Mouse (Mus musculus) 416B (cell line): ENCODE results near the gene Ces5a.
"Not testable (repeated sequence)": the region's sequence is repeated elsewhere in the genome, so short reads cannot be mapped to it uniquely, and the experiment has no call there.

Source experiments
- DNase-seq: peaks from one replicate; pipeline ENCODE4 v3.0.0; 2011; ENCODE audit warnings: low read depth

The Ces5a gene

GRCm38 (mm10) chr8:93535730-93536129, at the start of gene Ces5a:
TSS of gene Ces5a (minus strand) at chr8:93535830.
- no peak for DNase-seq

- no peak for DNase-seq
Measured at GRCm38 (mm10) chr8:93572841-93573240, 37.2 kb upstream of the Ces5a start.

DNA sequence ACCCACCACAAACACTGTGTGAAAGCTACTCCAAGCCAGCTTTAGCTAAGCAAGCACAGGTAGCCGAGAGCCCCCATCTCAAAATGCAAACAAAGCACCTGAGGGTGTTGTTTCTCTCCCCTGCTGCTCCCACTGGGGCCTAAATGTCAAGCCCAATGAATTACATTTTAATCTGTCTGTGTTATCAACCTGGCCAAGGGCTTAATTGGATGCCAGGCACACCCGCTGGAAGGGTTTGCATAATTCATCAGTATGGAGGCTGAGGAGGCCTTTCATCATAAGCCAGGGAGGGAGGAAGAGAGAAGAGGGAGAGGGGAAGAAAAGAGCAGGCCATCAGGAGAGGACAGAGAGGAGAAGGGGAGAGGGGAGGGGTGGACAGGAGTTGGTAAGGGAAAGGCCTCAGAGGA, 36.5 kb upstream of the Ces5a start:
- DNase-seq: no peak

- DNase-seq: no peak
Measured at GRCm38 (mm10) chr8:93571369-93571985, 35.8 kb upstream of the Ces5a start.

DNA sequence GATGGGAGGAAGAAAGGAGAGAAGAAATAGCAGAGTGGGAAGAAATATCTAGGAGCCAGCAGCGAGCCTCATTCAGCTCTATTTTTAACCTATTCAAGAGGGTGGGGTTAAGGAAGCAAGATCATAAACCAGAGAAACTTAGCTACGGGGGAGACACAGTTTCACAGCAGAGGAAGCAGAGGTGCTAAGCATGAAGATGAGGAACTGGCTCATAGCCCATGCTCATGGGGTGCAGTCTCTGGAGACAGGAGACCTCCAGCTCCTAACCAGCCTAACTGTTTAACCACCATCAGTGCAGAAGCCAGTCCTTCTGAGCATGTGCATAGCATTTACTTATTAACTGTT, 34.5 kb upstream of the Ces5a start:
- no peak for DNase-seq

- no peak for DNase-seq
Measured at GRCm38 (mm10) chr8:93569311-93570185, 33.9 kb upstream of the Ces5a start.

- no peak for DNase-seq
Measured at GRCm38 (mm10) chr8:93568666-93569065, 33.0 kb upstream of the Ces5a start.

GRCm38 (mm10) chr8:93567086-93567485, 31.5 kb upstream of the Ces5a start:
- no peak for DNase-seq

GRCm38 (mm10) chr8:93564634-93565033, 29.0 kb upstream of the Ces5a start:
- DNase-seq: no peak

- no peak for DNase-seq
Measured at GRCm38 (mm10) chr8:93563551-93563950, 27.9 kb upstream of the Ces5a start.

DNA sequence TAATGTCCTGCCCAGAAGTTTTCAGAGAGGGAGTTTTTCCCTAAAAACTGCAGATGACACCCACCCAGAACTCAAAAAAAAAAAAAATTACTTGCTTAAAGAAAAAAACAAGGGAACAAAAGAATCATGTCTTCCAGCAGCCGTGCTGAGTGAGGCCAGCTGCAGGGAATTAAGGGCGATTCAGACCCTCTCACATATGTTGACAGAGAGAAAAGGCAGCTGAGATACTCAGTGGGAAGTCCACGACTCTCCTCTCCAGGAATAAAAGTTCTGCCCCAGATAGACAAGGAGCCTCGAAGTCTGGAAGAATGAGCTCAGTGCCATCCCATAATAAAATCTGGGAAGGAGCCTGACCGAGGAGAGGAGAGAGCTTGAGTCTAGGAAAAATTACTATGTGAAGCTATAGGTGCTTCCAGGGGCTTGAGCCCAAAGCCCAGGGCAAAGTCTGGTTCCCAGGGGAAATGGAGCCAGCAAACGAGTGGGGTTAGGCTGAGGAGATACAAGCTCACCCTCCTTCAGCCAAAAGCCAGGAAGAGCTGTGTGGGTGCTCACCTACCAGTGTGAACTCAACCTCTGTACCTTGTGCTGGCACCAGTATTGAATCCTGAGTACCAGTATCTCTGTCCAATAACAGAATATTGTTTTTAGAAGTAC, 27.1 kb upstream of the Ces5a start:
- no peak for DNase-seq

GRCm38 (mm10) chr8:93561271-93561670, 25.6 kb upstream of the Ces5a start:
- no peak for DNase-seq

GRCm38 (mm10) chr8:93559696-93560095, 24.1 kb upstream of the Ces5a start:
- DNase-seq: no peak

DNA sequence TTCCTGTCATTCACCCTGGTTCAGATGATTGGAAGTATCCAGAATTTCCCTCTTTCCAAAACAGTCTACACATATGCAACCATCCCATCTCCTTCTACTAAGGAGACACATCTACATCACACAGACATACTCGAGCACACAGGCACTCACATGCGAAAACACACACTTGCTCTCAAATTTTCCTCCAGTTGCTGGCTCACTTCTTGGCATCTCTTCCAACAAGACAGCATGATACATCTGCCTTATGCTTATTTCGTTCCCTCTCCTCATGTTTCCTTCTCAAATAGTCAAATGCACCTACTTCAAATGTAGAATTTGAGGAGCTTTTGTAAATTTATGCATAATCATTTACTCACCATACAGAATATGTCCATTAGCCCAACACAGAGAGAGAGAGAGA, 33.0 kb downstream of the Ces5a start:
- no peak for DNase-seq

DNA sequence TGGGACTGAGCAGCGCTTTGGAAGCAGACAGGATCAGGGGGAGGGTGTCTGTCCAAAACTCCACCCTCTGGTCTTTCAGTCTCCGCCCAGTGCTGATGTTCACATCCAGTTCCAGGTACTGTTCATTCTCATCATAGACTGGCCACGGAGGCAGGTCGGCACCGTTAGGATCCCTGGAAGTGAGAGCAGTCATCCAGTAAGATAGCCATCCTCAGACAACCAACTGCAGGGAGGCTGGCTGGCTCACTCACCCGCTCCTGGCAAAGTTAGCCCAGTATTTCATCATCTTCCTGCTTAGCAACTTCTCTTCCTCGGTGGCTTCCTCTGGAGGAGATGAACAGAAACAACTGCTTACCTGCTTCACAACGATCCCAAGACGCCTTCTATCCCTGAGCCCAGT, 36.2 kb downstream of the Ces5a start:
- peak; percentile 13 for DNase-seq

GRCm38 (mm10) chr8:93495330-93495729, 40.3 kb downstream of the Ces5a start:
- DNase-seq: peak; percentile 49

DNA sequence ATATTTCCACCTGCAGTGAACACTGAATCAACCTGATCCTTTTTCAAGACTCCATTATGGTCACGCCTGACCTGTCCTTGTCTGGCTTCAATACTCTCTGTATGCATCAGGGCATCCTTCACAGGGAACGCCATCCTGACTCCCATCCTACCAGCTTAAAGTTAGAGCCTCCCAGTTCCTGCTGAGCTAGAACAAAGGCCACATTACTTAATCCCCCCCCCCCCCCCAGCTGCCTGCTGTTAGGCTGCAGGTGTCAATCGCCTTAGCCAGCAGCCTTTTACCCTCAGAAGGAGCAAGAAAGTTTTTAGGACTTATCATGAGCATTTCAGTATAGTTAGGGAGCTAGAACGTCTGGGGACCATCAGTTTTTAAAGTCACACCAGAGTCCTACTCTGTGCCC, 46.9 kb downstream of the Ces5a start:
- DNase-seq: no peak

- no peak for DNase-seq
Measured at GRCm38 (mm10) chr8:93478211-93478610, 57.4 kb downstream of the Ces5a start.

DNA sequence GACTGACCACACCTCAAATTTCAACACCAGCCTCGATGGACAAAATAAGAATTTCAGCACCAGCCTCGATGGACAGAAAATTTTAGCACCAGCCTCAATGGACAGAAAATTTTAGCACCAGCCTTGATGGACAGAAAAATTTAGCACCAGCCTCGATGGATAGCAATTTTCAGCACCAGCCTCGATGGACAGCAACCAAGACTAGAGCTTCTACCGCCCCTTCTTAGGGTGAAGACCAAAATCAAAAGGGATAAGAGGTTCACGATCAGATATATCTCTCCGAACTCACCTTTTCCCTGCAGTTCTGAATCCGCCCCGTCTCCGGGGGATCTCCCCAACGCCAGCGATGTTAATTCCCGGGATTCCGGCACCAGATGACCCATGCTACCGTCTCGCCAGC, 65.9 kb downstream of the Ces5a start:
- DNase-seq: not testable (repeated sequence)

DNA sequence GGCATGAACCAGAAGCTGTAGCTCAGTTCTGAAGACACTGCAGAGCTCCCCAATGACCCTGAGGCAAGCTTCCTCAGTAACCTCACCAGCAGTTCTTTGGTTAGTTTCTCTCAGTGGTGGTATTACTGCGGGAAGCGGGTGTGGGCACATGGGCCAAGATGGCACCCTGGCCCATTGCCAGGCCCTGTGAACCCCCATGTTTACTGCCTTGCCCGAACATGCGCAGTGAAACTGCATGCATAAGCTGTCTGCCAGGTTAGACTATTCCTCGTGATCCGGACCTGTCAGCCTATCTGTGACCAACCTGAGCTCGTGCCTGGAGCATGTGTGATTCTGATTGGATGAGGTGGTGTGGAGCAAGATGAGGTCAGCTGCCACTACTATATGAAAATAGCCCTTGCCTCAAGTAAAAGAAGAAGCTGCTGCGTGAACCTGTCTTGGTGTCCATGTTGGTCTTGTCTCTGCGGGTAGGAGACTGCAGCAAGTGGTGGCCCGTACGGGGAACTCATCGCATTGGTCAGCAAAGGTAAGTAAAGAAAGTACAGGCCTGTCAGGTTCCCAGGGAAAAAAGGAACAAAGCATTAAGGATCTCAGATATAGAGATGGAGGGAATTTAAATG, 81.3 kb downstream of the Ces5a start:
- no peak for DNase-seq
